Mouse (Mus musculus) mesoderm, embryonic 11.5 days (tissue): Measurements from ENCODE around the gene Yod1.

Experiments
- DNase-seq: peaks from one replicate; pipeline ENCODE4 v3.0.0-alpha.2; 2012; ENCODE audit warnings: low read depth, low spot score

The Yod1 gene

GRCm38 (mm10) chr1:130769925-130770324 is 52.8 kb downstream of the Yod1 start:
- no peak for DNase-seq

DNA sequence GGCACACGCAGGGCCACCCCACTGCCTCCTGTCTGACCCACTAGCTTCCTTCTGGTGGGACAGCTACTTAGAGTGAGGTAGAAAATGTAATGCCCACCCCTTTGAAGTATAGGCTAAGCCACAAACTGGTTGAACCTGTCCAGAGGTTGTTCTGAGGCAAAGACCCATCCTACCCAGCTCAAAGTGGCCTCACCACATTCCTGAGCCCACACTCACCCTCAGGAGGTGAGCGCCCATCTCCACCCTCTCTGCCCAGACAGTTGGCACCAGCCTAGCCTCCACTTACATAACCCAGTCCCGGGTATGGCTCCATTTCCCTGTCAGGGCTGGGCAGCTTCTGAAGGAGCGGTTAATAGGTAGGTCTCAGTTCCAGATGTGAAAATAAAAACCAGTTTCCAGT is 53.4 kb downstream of the Yod1 start:
- no peak for DNase-seq

DNA sequence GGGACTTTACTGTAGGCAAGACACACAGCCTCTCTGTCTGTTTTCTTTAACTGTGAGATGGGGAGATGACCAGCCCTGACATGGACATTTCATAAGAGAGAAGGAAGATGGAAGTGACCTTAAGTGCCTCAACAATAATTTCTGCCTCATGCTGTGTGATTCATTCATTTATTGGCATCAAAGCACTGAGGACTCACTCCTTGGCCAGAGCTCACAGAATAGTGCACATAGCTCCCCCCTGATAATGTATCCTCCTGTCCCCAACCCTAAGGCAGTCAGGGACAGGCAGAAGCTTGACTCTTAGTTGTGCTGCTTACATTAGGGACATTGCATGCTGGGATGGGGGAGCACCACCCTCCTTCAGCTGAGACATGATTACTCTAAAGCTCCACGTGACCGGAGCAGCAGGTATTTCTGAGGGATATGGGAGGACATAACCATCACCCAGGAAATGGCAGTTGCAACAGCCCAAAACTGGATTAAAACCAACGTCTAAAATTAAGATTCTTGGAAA is 53.9 kb downstream of the Yod1 start:
- no peak for DNase-seq
